Mouse (Mus musculus): ENCODE measurements around the gene Cdkn2d.
"Not testable (repeated sequence)": the region's sequence is repeated elsewhere in the genome, so short reads cannot be mapped to it uniquely, and the experiment has no call there.

DNA sequence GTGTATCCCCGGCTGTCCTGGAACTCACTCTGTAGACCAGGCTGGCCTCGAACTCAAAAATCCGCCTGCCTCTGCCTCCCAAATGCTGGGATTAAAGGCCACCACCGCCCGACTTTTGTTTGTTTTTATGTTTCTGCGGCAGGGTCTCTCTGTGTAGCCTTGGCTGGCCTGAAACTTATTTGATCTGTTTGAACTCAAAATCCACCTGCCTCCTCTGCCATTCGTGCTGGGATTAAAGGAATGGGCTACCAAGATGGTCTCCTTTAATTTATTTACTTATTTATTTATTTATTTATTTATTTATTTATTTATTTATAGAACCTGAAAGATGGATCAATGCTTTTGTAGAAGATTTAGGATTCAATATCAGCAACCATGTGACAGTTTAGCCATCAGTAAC lies 661 bp upstream of the Cdkn2d start:
- not testable (repeated sequence) for TF ChIP-seq CTCF (IDR thresholded peaks at IDR 0.05; ENCODE audit: insufficient read depth, low read length); POLR2A (IDR thresholded peaks at IDR 0.05; ENCODE audit: borderline replicate concordance, extremely low read depth, low read depth, low read length)

Measured in lung, adult 2 months (tissue).